Mouse (Mus musculus) myocyte (in vitro differentiated cells): ENCODE measurements around the gene Peg10.

Experiments
- CEBPB ChIP-seq: IDR thresholded peaks from 2 replicates; pipeline ENCODE4 v1.6.1; 2011; ENCODE audit warnings: mild to moderate bottlenecking, moderate library complexity; ENCODE audit not compliant: poor library complexity, insufficient read depth, severe bottlenecking
- MAX ChIP-seq: IDR thresholded peaks from one replicate; pipeline ENCODE4 v1.6.1; 2011; ENCODE audit warnings: low read depth, mild to moderate bottlenecking, control low read depth
- POLR2A ChIP-seq: IDR thresholded peaks from one replicate; pipeline ENCODE4 v1.6.1; 2011; ENCODE audit warnings: low read depth, mild to moderate bottlenecking, control low read depth, moderate library complexity; ENCODE audit not compliant: insufficient read length
- REST ChIP-seq: IDR thresholded peaks from one replicate; pipeline ENCODE4 v1.6.1; 2011; ENCODE audit warnings: mild to moderate bottlenecking, control low read depth, moderate library complexity; ENCODE audit not compliant: insufficient read depth, insufficient read length
- TCF12 ChIP-seq: IDR thresholded peaks from one replicate; pipeline ENCODE4 v1.6.1; 2011; ENCODE audit warnings: mild to moderate bottlenecking, control low read depth; ENCODE audit not compliant: poor library complexity, insufficient read depth, severe bottlenecking
- USF1 ChIP-seq: IDR thresholded peaks from one replicate; pipeline ENCODE4 v1.6.1; 2011; ENCODE audit warnings: low read depth, mild to moderate bottlenecking, control low read depth, moderate library complexity

GRCm38 (mm10) chr6:4738717-4739116 lies 8.4 kb upstream of the Peg10 start:
- TF ChIP-seq USF1 (no peak), REST (no peak), TCF12 (no peak), POLR2A (no peak), MAX (no peak), CEBPB (no peak)
